Mouse (Mus musculus) limb, embryonic 11.5 days (tissue): ENCODE data around the gene Pkp1. TPM values are rescaled to one million over a fixed set of nuclear protein-coding genes. Genes with fewer than 3 reads are reported as not detected.

Source experiments
- ATAC-seq: fragments of 200-750 bp; cut with Nextera tagmentation; 2 replicates; pipeline ENCODE4 v1.8.0; 2017; ENCODE audit warnings: low read depth; ENCODE audit not compliant: insufficient number of reproducible peaks, low FRiP score, low TSS enrichment
- DNase-seq: peaks from one replicate; pipeline ENCODE4 v3.0.0-alpha.2; 2015; ENCODE audit warnings: low spot score
- H3K27ac ChIP-seq: fragments of 300-500 bp; sonication (generic); replicated peaks from 2 replicates; pipeline ENCODE4 v1.5.1; 2014; ENCODE audit warnings: low read depth, mild to moderate bottlenecking, low read length
- H3K27me3 ChIP-seq: fragments of 300-500 bp; sonication (generic); 2 replicates; pipeline ENCODE4 v1.6.1; 2014; ENCODE audit warnings: mild to moderate bottlenecking, low read length, mixed read lengths; ENCODE audit not compliant: control insufficient read depth, insufficient read depth
- H3K36me3 ChIP-seq: fragments of 300-500 bp; sonication (generic); 2 replicates; pipeline ENCODE4 v1.6.1; 2014; ENCODE audit warnings: mild to moderate bottlenecking, low read length, moderate library complexity, mixed read lengths; ENCODE audit not compliant: control insufficient read depth, insufficient read depth
- H3K4me1 ChIP-seq: fragments of 300-500 bp; sonication (generic); 2 replicates; pipeline ENCODE4 v1.6.1; 2014; ENCODE audit warnings: low read length, mixed read lengths; ENCODE audit not compliant: control insufficient read depth, insufficient read depth
- H3K4me2 ChIP-seq: fragments of 300-500 bp; sonication (generic); 2 replicates; pipeline ENCODE4 v1.6.1; 2014; ENCODE audit warnings: low read depth, mild to moderate bottlenecking, moderate library complexity; ENCODE audit not compliant: severe bottlenecking
- H3K4me3 ChIP-seq: fragments of 300-500 bp; sonication (generic); 2 replicates; pipeline ENCODE4 v1.5.1; 2014; ENCODE audit warnings: low read depth, low read length
- H3K9ac ChIP-seq: fragments of 300-500 bp; sonication (generic); 2 replicates; pipeline ENCODE4 v1.6.1; 2014; ENCODE audit warnings: mild to moderate bottlenecking, low read length
- H3K9me3 ChIP-seq: fragments of 300-500 bp; sonication (generic); 2 replicates; pipeline ENCODE4 v1.6.1; 2016; ENCODE audit warnings: low read length; ENCODE audit not compliant: control insufficient read depth
- WGBS: fragments of 180-500 bp; shearing (Covaris S2); extraction: QIAGEN DNeasy Blood & Tissue Kit; methylation state at CpG from one replicate; pipeline ENCODE4 v1.1.7; 2014; 5-methylcytosine and 5-hydroxymethylcytosine counted together
- polyA plus RNA-seq: library from polyadenylated mRNA; unstranded; fragments of >200 nt; fragmentation: Nextera tagmentation; extraction: Ambion mirVana; gene quantifications from 2 replicates; pipeline ENCODE4 v1.2.1, GENCODE M21; 2014

Pkp1 gene
- 0.71 and 0.79 TPM in 2 replicates for polyA plus RNA-seq

- Histone ChIP-seq H3K27me3 (peaks cover 57% of the 10 kb centered on the region), H3K4me3 (peak within 1 kb of the TSS; percentile 25), H3K4me2 (peak within 1 kb of the TSS; percentile 40), H3K36me3 (no peaks in the 10 kb centered on the region), H3K4me1 (peaks cover 5% of the 10 kb centered on the region; the same call in 1 of the 2 replicates), H3K27ac (no peak within 1 kb of the TSS), H3K9ac (no peak within 1 kb of the TSS), H3K9me3 (no peaks in the 10 kb centered on the region)
- DNase-seq: peak; percentile 43
- under 1% methylated on average over 65 of the region's 67 CpGs for WGBS
- no peak for ATAC-seq
These were observed at the start of gene Pkp1 for GRCm38 (mm10) chr1:135918644-135919407. TSS of gene Pkp1 (minus strand) at chr1:135919207.

- no peak overlapping the region for H3K9ac ChIP-seq
- ATAC-seq: no peak
- H3K4me3 ChIP-seq: no peak overlapping the region
- 80% methylated on average over 4 of the region's 4 CpGs for WGBS
- no peaks in the 10 kb centered on the region for H3K4me1 ChIP-seq
- no peak overlapping the region for H3K4me2 ChIP-seq
- H3K9me3 ChIP-seq: no peaks in the 10 kb centered on the region
- H3K36me3 ChIP-seq: no peaks in the 10 kb centered on the region
- no peaks in the 10 kb centered on the region for H3K27me3 ChIP-seq
- no peak for DNase-seq
- no peak overlapping the region for H3K27ac ChIP-seq
These were observed 48.7 kb upstream of the Pkp1 start for GRCm38 (mm10) chr1:135967739-135968138.

GRCm38 (mm10) chr1:135964561-135964960 lies 45.6 kb upstream of the Pkp1 start:
- WGBS: 70% methylated on average over 11 of the region's 11 CpGs
- no peaks in the 10 kb centered on the region for H3K9me3 ChIP-seq
- H3K27ac ChIP-seq: no peak overlapping the region
- no peaks in the 10 kb centered on the region for H3K36me3 ChIP-seq
- no peak overlapping the region for H3K4me3 ChIP-seq
- H3K4me2 ChIP-seq: no peak overlapping the region
- no peaks in the 10 kb centered on the region for H3K27me3 ChIP-seq
- no peak overlapping the region for H3K9ac ChIP-seq
- ATAC-seq (no peak), DNase-seq (no peak)
- no peaks in the 10 kb centered on the region for H3K4me1 ChIP-seq

- Histone ChIP-seq H3K9ac (no peak overlapping the region), H3K4me2 (no peak overlapping the region), H3K36me3 (no peaks in the 10 kb centered on the region), H3K27ac (no peak overlapping the region), H3K27me3 (no peaks in the 10 kb centered on the region), H3K9me3 (no peaks in the 10 kb centered on the region), H3K4me3 (no peak overlapping the region), H3K4me1 (no peaks in the 10 kb centered on the region)
- WGBS: 74% methylated on average over 5 of the region's 5 CpGs
- no peak for ATAC-seq
- DNase-seq: no peak
These were observed 44.2 kb upstream of the Pkp1 start for GRCm38 (mm10) chr1:135963177-135963576.

- no peak overlapping the region for H3K4me3 ChIP-seq
- no peak overlapping the region for H3K27ac ChIP-seq
- H3K9ac ChIP-seq: no peak overlapping the region
- WGBS: 49% methylated on average over 4 of the region's 4 CpGs
- no peaks in the 10 kb centered on the region for H3K9me3 ChIP-seq
- no peaks in the 10 kb centered on the region for H3K4me1 ChIP-seq
- DNase-seq: peak; percentile 28
- H3K36me3 ChIP-seq: no peaks in the 10 kb centered on the region
- no peak overlapping the region for H3K4me2 ChIP-seq
- no peaks in the 10 kb centered on the region for H3K27me3 ChIP-seq
- no peak for ATAC-seq
These were observed 39.5 kb upstream of the Pkp1 start for GRCm38 (mm10) chr1:135958483-135958882.

GRCm38 (mm10) chr1:135948871-135949270 lies 29.9 kb upstream of the Pkp1 start:
- DNase-seq (no peak), ATAC-seq (no peak)
- Histone ChIP-seq H3K4me3 (no peak overlapping the region), H3K27me3 (no peaks in the 10 kb centered on the region), H3K27ac (no peak overlapping the region), H3K4me2 (no peak overlapping the region), H3K9me3 (no peaks in the 10 kb centered on the region), H3K4me1 (no peaks in the 10 kb centered on the region), H3K36me3 (no peaks in the 10 kb centered on the region), H3K9ac (no peak overlapping the region)
- 63% methylated on average over 2 of the region's 2 CpGs for WGBS

GRCm38 (mm10) chr1:135946247-135946646 lies 27.2 kb upstream of the Pkp1 start:
- no peak overlapping the region for H3K4me3 ChIP-seq
- no peak overlapping the region for H3K27ac ChIP-seq
- no peak for ATAC-seq
- no peaks in the 10 kb centered on the region for H3K4me1 ChIP-seq
- WGBS: 79% methylated on average over 4 of the region's 4 CpGs
- no peak overlapping the region for H3K4me2 ChIP-seq
- H3K9ac ChIP-seq: no peak overlapping the region
- H3K27me3 ChIP-seq: no peaks in the 10 kb centered on the region
- no peak for DNase-seq
- no peaks in the 10 kb centered on the region for H3K9me3 ChIP-seq
- no peaks in the 10 kb centered on the region for H3K36me3 ChIP-seq

GRCm38 (mm10) chr1:135945711-135946110 lies 26.7 kb upstream of the Pkp1 start:
- Histone ChIP-seq H3K9me3 (no peaks in the 10 kb centered on the region), H3K27me3 (no peaks in the 10 kb centered on the region), H3K4me3 (no peak overlapping the region), H3K36me3 (no peaks in the 10 kb centered on the region), H3K4me1 (no peaks in the 10 kb centered on the region), H3K9ac (no peak overlapping the region), H3K27ac (no peak overlapping the region), H3K4me2 (no peak overlapping the region)
- peak; percentile 52 for DNase-seq
- 9% methylated on average over 7 of the region's 7 CpGs for WGBS
- no peak for ATAC-seq
